ENCODE assay signal across 8 mouse cellular contexts in genomic region chr6:30026799-30027198, GRCm38 (mm10). TPM values are rescaled to one million over a fixed set of nuclear protein-coding genes. Genes with fewer than 3 reads are reported as not detected.
DNase-seq lines count a peak whose midpoint lies in the region; ATAC-seq and TF ChIP-seq lines count a peak whose summit lies in the region.

No protein-coding gene starts in this region.

- no peaks in the 10 kb centered on the region for H3K36me3 ChIP-seq in ES-Bruce4 (ENCODE audit: control insufficient read depth, insufficient read depth, low read length, poor library complexity, severe bottlenecking)
- H3K36me3 ChIP-seq in limb, embryonic 15.5 days = no peaks in the 10 kb centered on the region

- 0 out of 2 replicates have a peak overlapping the region, but pooled peaks have one; percentile 12 for H3K4me2 ChIP-seq in limb, embryonic 15.5 days

- H3K27me3 ChIP-seq in ES-Bruce4 (ENCODE audit: control insufficient read depth, insufficient read depth, low read length, poor library complexity, severe bottlenecking) = no peaks in the 10 kb centered on the region
- H3K27me3 ChIP-seq in limb, embryonic 15.5 days = no peaks in the 10 kb centered on the region

- H3K9me3 ChIP-seq in ES-Bruce4 (replicated peaks; ENCODE audit: control insufficient read depth, insufficient read depth, low read length, poor library complexity, severe bottlenecking) = peaks cover 5% of the 10 kb centered on the region; the same call in 1 of the 2 replicates
- H3K9me3 ChIP-seq in limb, embryonic 15.5 days = no peaks in the 10 kb centered on the region

- DNase-seq in adrenal gland, postnatal 25 days = peak; percentile 33
- DNase-seq in heart, postnatal 10 days = peak; percentile 21 to 37
- DNase-seq in left cerebral cortex, postnatal 36 days (ENCODE audit: low spot score in 2 of 2) = no peak
- no peak for DNase-seq in cerebellum, postnatal 4 days (ENCODE audit: low spot score in 2 of 2)
- no peak for DNase-seq in left cerebral cortex, postnatal 4 days
- DNase-seq in right cerebral cortex, postnatal 36 days (ENCODE audit: low spot score in 2 of 2) = no peak

- ATAC-seq in limb, embryonic 15.5 days (ENCODE audit: insufficient number of reproducible peaks, low FRiP score, low TSS enrichment, low read depth) = 0 out of 2 replicates have a peak, but pooled peaks have one; percentile 44

- H3K27ac ChIP-seq in ES-Bruce4 (ENCODE audit: insufficient read depth, low read length) = peak overlapping the region; percentile 99
- H3K27ac ChIP-seq in limb, embryonic 15.5 days = no peak overlapping the region

- H3K4me1 ChIP-seq in ES-Bruce4 (ENCODE audit: control insufficient read depth, insufficient read depth, low read length) = peaks cover 5% of the 10 kb centered on the region
- H3K4me1 ChIP-seq in limb, embryonic 15.5 days = 0 out of 2 replicates have a peak, but pooled peaks cover 2% of the 10 kb centered on the region

- no peak for TF ChIP-seq POLR2A in ES-Bruce4 (IDR thresholded peaks at IDR 0.05; ENCODE audit: insufficient read depth, low read length)

- 32% methylated on average over 10 of the region's 10 CpGs for WGBS in limb, embryonic 15.5 days

- intact Hi-C loops in heart, postnatal 10 days (cut with DNase I) = no loop called here
- intact Hi-C loops in left cerebral cortex, postnatal 36 days (cut with DNase I) = no loop called here
- intact Hi-C loops in left cerebral cortex, postnatal 4 days (cut with DNase I) = no loop called here

- H3K4me3 ChIP-seq in ES-Bruce4 (ENCODE audit: low read depth, low read length) = no peak overlapping the region
- no peak overlapping the region for H3K4me3 ChIP-seq in limb, embryonic 15.5 days

- no peak for TF ChIP-seq CTCF in ES-Bruce4 (IDR thresholded peaks at IDR 0.05; ENCODE audit: low read depth, low read length)

- peak; percentile 93 for TF ChIP-seq EP300 in ES-Bruce4 (IDR thresholded peaks at IDR 0.05; ENCODE audit: insufficient read depth, low read depth, low read length)

- peak overlapping the region; percentile 38 for H3K9ac ChIP-seq in ES-Bruce4 (ENCODE audit: low read depth, poor library complexity, severe bottlenecking)
- H3K9ac ChIP-seq in limb, embryonic 15.5 days = no peak overlapping the region

RNA-seq across cellular contexts. Expression of gene Nrf1, which starts 21.0 kb away (rescaled TPM):
- 66.8 and 75.4 TPM in 2 replicates for polyA plus RNA-seq in ES-Bruce4 (2011; ENCODE audit: insufficient read depth, insufficient read length, low read depth, missing spikeins)
- 25.0 and 26.8 TPM in 2 replicates for total RNA-seq in adrenal gland, postnatal 25 days (2021)
- total RNA-seq in heart, postnatal 10 days (2021) = 10 to 100 TPM; 19.5 to 22.6 TPM
- 47.6 and 51.3 TPM in 2 replicates for polyA plus RNA-seq in limb, embryonic 15.5 days (2015; fragmentation: Nextera tagmentation; extraction: Ambion mirVana)
- total RNA-seq in left cerebral cortex, postnatal 36 days (2021) = 10 to 100 TPM; 19.8 to 23.1 TPM
- total RNA-seq in left cerebral cortex, postnatal 4 days (2021) = 10 to 100 TPM; 25.4 to 32.6 TPM

Comparison
In these comparisons a context has a peak if more than half of its experiments do, and no peak if none do; other contexts are left out.
1. DNase-seq: peak in adrenal gland, postnatal 25 days (single experiment) and heart, postnatal 10 days (2 of 2); none in left cerebral cortex, postnatal 36 days (0 of 2), cerebellum, postnatal 4 days (0 of 2), left cerebral cortex, postnatal 4 days (single experiment) and right cerebral cortex, postnatal 36 days (0 of 2).